Mouse (Mus musculus) kidney, postnatal 25 days (tissue): ENCODE measurements around the gene Aff3.
"Not testable (repeated sequence)": the region's sequence is repeated elsewhere in the genome, so short reads cannot be mapped to it uniquely, and the experiment has no call there.

Source experiments
- DNase-seq, 2 experiments: peaks; one replicate each; pipeline ENCODE4 v3.0.0; 2021; ENCODE audit warnings: mixed read lengths in 2 of 2

Aff3 gene

DNA sequence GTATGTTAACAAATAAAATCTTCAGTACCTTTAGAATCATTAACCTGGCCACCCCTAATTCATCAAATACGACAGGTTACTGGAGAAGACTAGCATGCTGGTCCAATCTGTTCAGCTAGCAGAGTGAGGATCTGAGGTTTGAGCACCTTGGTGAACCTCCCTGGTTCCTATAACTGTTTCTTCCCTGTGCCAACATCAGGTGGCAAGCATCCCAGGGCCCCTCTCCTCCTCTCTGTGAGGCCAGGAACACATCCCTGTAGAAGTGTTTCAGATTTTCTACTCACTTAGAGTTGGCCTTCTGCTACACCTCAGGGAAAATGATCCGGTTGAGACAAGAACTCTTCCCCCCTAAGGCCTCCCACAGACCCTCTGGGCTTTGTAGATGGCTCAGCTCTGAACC lies 181.6 kb downstream of the Aff3 start:
- no peak for DNase-seq

DNA sequence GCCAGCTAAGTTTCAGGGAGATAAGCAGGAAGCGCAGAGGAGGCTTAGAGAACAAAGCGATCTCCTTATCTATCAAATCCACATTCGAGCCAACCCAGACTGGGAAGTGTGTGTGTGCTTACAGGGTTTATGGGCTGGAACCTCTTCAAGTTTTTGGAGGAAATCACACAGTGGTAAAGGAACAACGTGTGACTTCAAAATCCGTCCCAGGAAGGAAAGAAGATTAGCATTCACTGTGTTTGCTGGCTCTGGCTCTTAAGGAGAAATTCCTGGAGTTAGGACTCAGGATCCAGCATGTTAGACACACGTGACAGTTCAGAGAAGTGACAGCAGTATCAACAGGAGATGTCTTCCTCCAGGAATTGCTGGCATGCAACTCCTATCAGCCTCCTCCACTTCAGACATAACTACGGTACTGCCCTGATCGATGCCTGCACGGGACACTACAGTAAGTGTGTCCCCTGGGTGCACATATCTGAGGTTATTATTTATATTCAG lies 186.5 kb downstream of the Aff3 start:
- no peak for DNase-seq

DNA sequence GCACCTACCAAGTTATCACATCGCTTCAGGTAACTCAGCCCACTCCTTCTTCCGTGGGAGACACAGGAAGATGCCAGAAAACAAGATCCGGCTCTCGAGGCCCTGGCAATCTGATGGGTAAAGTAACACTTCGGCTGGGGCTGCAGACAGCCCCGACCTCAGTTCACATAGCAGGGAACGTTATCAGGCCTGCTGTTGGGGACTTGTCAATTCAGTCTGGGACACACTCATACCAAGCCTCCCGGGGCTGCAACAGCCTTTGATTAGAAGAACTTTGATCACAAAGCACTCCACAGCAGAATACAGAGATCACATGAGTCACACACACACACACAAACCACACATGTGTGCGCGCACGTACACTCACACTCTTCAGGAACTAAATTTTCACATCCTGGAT lies 193.9 kb downstream of the Aff3 start:
- DNase-seq: no peak

GRCm38 (mm10) chr1:38470166-38470565 lies 194.6 kb downstream of the Aff3 start:
- no peak for DNase-seq

GRCm38 (mm10) chr1:38467305-38468083 lies 197.3 kb downstream of the Aff3 start:
- no peak for DNase-seq

DNA sequence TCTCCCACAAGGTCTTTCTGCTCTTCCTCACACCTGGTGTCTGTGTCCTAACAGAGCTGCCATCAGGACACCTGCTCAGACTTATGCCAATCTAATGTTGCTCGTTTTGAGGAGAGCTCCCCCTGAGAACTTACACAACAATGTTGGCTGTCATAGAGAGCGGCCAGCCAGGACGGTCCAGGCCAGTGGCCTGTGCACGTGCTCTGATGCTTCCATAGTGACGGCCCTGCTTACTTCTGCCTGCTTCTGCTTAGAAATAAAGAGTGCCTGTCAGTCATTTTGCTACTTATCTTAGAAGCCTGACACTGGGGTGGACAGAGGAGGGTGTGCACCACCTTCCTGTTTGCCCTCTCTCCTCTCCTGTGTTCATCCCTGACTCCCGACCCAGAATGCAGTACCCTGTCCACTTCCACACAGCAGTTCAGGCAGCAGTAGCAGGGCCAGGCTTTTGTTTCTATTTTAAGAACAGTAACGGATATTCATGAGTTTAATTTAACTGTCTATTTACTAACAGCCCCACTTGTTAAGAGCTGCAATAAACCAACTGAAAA lies 208.0 kb downstream of the Aff3 start:
- no peak for DNase-seq

GRCm38 (mm10) chr1:38454921-38455320 lies 209.8 kb downstream of the Aff3 start:
- no peak for DNase-seq

DNA sequence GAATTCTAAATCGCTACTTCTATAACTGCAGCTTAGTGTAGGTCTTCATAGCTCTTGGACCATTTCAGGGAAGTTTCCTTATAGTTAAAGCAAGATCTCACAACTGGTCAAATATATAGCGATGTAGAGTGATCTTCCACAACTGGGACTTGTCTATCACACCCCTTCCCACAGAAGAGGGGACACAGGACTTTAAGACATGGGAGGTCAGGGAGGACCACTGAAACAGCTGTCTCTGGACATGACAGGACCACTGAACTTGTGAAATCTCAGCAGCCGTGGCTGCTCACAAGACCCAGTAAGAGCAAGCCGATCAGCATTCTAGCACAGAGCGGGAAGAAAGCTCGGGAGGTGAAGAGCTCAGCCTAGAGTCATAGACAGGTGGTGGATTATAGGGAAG lies 213.4 kb downstream of the Aff3 start:
- DNase-seq: no peak

GRCm38 (mm10) chr1:38450677-38451076 lies 214.1 kb downstream of the Aff3 start:
- DNase-seq: no peak

GRCm38 (mm10) chr1:38449816-38450478 lies 214.8 kb downstream of the Aff3 start:
- DNase-seq: no peak

- DNase-seq: no peak
These were observed 215.9 kb downstream of the Aff3 start for GRCm38 (mm10) chr1:38448854-38449253.

DNA sequence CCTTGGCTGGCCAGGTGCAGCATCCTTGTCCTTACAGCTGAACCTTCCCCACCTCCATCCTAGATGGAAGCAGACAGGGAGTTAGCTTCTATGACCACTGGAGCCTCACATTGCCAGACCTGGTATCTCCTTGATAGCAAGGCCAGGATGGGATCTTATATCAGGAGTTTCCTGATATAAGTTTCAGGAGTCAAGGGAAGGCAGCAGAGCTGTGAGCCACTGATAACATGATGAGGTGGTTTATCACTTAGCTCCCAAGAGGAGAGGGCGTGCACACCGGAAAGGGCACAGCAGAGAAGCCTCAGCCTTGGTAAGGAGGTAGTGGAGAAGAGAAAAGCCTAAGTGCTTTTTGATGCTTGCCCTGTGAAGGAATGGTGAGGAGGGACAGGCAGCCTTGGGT lies 217.2 kb downstream of the Aff3 start:
- no peak for DNase-seq

GRCm38 (mm10) chr1:38446152-38446820 lies 218.5 kb downstream of the Aff3 start:
- no peak for DNase-seq

DNA sequence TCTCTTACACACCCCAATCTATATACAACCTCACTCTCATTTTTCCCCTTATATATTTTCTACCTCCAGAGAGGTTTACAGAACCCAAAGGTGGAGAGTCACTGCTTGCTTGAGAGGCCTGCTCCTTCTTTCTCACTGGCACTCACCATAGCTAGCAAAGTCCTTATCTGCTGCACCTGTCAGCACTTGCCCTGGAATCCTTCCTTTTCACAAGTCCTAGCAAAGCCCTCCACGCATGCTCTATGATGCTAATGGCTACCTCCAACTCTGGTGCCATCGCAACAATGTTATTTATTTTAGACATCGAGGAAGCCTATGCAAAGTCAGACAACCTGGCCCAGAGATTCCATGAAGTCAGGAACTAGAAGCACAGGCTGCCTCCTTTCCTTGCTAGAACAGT lies 221.9 kb downstream of the Aff3 start:
- DNase-seq: no peak

- DNase-seq: no peak
These were observed 222.3 kb downstream of the Aff3 start for GRCm38 (mm10) chr1:38442479-38442878.

DNA sequence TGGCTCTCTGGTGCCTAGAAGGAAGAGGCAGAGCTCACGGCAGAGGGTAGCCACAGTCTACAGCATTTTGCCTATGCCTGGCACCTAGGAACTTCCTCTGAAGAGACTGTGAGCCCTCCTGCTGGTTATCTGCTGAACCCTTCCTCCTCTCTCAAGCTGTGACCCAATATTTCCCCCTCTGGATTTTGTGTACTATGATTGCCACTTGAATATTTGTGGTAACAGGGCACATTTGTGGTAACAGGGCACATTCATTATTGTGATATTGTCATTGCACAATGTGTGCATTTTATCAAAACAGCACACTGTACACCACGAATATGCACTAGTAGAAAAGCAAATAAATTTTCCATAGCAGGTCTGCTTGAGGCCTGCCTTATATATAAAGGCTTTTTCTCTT lies 223.0 kb downstream of the Aff3 start:
- no peak for DNase-seq

GRCm38 (mm10) chr1:38440471-38440815 lies 224.3 kb downstream of the Aff3 start:
- DNase-seq: no peak

- peak in 1 of 2 experiments; percentile 24 for DNase-seq
These were observed 224.8 kb downstream of the Aff3 start for GRCm38 (mm10) chr1:38439751-38440470.

- no peak for DNase-seq
These were observed 226.3 kb downstream of the Aff3 start for GRCm38 (mm10) chr1:38438447-38438846.

DNA sequence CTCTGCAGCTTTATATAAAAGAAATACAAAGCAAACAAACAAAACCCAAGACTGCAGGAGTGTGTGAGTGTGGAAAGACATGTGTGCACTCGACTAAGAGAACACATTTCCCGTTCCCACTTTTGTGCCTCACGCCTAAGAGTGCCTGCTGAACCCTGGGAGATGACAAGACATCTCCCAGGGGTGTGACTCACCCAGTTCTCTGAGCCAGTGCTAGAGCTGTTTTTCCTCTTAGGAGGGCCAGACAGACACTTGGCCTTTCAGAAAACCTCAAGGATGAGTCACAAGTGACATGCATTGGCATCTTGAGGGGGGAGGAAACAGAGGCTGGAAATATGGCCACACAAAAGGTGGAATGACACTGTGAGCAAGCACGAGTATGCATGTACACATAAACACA lies 227.1 kb downstream of the Aff3 start:
- DNase-seq: no peak

DNA sequence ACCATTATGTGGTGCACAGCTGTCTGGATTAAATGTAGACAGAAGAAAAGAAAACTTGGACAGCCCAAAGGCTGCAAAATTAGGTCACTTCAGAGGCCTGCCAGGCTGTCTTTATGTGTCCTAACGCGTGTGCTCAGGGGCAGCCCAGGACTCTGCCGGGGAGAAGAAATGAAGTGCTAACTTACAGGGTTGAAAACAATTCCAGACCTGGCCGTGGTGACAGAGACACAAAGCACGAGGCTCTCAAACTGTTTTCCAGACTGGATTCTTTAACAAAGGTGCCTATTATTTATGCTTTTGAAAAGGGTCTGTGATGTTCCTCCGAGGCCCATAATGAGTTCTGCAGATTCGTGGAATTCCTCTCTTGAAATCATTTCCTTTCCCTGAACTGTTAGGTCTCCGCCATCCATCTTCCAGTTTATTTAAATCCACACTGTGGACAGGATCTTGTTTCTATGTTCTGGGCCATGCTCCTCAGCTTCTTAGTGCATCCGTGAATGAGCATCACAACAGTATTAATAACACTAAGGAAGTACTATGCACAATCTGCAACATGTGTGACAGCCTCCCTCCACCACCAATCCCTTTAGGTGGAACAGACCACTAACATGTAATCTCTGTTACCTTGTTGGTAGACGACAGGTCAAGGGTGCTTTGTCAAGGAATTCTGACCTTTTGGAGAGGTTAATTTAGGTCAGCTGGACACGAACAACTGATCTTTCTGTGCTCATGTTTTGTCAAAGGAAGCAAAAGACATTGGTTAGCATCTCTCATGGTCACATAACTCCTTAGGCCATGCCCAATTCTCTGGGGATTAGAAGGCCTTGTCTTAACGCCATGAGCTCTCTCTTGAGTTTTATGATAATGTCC lies 228.0 kb downstream of the Aff3 start:
- no peak for DNase-seq

GRCm38 (mm10) chr1:38430311-38430710 lies 234.4 kb downstream of the Aff3 start:
- DNase-seq: not testable (repeated sequence)
